Mouse (Mus musculus): ENCODE measurements around the gene Btbd17.

Btbd17 gene

DNA sequence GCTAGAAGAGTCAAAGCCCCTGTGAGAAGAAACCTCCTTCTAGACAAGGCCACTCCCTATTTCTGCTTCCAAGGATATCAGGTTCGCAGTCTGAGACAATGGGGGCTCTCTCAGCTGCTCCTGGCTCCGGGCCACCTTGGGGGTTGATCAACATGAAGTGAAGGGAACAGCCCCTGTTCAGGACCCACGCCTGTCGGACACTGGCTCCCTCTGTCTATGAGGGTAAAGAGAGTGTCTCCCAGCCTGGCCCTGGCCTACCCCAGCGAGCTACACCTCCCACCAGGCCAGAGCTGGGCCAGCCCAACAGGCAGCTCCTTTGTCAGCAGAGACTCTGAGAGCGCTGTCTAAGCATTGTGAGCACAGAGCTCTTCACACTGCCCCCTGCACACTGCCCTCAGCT lies 25.8 kb downstream of the Btbd17 start:
- DNase-seq (ENCODE audit: low read depth, low spot score) = no peak

DNA sequence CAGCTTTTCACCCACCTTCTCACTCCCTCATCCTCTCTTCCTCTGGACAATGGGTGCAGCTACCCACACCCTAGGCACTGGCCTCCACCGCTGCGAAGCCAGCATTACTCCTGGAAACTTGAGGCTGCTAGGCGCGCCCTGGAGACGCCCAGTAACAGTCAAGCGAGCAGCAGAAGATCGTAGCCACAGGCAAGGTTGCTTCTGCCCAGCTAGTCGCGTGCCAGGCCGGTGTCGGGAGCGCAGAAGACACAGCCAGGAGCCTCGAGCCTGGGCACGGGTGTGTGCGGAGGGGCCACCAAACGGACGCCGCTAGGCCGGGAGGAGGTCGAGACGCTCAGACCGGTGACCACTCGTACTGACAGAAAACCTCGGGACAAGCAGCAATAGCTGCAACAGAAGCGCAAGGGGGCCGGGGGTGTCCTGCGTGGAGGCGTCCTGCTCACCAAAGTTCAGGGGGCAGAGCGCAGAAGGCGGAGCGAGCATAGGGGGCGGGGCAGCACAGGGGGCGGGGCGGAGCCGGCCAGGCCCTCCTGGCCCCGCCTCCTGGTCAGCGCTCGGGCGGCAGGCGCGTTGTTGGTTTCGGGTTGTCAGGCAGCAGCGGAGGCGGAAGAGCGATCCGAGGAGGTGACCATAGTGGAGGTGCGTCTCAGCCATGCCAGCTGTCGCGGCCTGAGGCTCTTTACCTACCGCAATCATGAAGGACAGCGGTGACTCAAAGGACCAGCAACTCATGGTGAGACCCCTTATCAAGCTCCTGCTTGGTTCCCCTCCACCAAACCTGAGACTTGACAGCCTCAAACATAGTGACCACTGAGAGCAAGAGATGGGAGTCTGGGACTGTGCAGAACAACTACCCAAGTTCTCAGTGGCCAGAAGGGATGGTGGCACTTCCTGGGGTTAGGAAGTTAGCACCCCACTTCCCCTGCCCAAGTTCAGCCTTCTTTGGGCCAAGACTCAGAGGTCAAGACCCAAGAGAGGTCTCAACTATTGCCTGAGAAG lies 30.6 kb downstream of the Btbd17 start, which contains the start of gene Kif19a:
TSS of gene Kif19a (plus strand) at position 569 of the 999 bp plus-strand sequence.
- DNase-seq (ENCODE audit: low read depth, low spot score) = peak; percentile 54

DNA sequence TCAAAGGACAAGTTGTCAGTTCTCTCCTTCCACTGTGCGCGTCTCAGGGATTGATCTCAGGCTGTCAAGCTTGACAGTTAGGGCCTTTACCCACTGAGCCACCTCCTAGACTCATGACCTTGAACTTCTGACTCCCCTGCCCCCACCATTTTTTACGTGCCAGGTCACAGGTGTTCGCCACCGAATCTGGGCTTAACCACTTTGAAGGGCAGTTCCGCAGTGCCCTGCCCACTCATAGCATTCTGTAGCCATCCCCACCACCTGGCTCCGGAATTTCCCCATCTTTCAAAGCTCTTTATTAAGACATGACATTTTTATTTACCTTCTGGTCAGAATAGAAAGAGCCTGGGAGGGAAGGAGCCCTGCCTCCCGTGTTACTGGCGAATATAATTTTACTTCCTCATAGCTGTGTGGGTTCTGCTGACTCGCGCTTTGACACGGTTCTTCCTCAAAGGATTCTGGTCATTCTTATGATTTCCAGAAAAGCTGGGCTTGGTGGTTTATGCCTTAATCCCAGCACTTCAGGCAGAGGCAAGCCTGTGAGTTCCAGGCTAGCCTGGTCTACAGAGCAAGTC lies 48.1 kb downstream of the Btbd17 start:
- no peak for DNase-seq (ENCODE audit: low read depth, low spot score)

GRCm38 (mm10) chr11:114745134-114745533 lies 50.6 kb downstream of the Btbd17 start:
- peak; percentile 93 for DNase-seq (ENCODE audit: low read depth, low spot score)

DNA sequence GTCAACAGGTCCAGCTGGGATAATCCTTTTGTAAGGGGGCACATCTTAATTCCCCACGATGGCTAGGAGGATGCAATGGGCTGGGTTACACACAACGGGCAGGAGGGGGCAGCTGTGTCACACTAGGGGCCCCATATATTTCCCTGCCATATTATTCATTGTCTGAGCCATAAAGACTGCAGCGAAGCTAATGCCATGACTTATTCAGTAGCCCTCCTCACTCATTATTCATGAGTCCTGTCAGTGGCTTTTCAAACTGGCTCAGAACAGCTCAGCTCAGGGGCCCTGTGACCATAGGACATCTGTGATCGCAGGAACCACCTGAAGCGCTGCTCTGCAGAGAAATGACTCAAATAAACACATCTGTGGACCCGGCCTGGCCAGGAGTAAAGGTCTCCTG lies 54.3 kb downstream of the Btbd17 start:
- DNase-seq (ENCODE audit: low read depth, low spot score) = no peak
